Mouse (Mus musculus) thymus, postnatal 10 days (tissue): Measurements from ENCODE around the gene Trim26.
"Not testable (repeated sequence)": the region's sequence is repeated elsewhere in the genome, so short reads cannot be mapped to it uniquely, and the experiment has no call there.

Experiments
- DNase-seq, 2 experiments: peaks; one replicate each; pipeline ENCODE4 v3.0.0; 2021; ENCODE audit warnings: low spot score in 2 of 2

Gene Trim26

DNA sequence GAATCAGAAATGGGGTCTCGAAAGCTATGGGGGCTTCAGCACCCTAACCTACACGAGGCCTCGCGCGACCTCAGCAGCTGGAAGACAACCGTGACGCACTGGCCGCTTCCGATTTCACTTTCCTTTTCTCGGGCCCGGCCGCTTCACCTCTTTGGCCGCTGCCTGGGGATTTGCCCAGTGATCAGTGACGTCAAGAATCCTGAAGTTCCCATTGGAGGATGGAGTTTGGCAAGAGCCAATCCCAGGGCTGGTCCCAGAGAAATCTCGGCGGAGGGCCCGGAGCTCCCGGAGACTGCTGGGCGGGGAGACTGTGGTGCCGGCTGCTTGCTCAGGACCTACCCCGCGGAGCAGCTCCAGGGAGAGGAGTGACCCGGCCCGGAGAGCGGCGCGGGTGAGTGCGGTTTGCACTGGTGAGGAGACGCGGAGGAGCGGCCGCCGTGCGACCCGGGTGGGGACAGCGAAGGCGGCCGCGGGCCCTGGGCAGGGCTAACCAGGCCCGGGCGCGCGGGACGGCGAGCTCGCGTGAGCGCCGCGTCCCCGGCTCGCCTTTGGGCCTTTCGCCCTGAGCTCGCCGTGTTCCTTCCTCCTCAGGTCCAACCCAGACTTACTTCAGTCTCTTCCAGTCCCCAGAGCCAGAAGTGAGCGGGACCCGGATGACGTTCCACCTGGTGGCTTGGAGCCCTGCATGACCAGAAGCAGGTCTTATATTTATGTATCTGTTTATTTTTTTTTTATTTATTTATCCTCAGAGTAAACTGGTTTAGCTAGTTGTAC lies at the start of gene Trim26:
Trim26 (plus strand) TSS at position 261 of the 774 bp plus-strand sequence.
- peak; percentile 91 to 93 for DNase-seq

DNA sequence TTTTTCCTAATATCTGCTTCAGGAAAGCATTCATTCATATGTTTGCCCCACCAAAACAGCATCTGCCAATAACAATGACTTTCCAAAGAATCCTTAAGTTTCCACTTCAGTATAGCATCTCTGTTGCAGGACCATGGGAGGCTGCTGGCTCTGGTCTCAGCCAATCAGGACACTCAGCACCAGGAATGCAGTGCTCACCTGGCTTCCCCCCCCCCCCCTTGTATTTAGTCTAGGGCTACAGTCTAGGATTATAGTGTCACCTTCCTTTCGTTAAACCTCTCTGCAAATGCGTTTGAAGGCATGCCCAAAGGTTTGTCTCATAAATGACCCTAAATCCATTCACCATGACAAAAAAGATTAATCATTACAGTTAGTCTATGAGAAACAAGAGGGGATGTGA lies 48.6 kb upstream of the Trim26 start:
- no peak for DNase-seq

DNA sequence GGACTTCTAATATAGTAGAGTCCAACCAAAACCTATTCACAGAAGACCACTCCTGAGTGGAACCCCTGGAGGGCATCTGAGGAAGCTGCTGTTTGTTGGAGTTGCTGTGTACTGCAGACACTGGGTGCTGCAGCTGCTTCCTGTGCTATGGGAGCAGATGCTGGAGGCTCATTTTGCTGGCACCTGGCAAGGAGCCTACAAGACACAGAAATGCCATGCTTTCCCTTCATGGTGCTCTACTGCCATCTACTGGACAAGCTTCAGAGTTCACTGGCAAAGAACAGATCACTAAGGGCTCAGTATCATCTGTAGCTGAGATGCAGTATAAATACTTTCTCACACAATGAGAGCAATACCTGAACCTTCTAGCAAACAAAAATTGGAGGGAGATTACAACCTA lies 48.1 kb upstream of the Trim26 start:
- DNase-seq: peak; percentile 51 to 82

DNA sequence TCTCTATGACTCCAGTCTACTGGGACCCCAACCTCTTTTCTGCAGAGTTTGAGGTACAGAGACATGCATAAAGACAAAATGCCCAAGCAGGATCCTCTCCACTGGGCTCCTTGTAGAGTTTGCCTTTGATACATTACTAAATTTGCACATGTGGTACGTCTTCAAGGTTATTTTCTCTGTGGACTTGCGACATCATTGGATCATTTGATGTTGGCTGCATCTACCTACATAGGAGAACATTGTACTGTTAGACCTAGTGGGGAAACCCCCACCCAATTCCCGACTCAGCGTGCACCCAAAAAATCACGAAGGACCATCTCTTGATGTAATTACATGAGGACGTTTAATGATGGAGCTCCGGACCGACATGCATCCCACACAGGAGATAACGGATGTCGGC lies 37.4 kb upstream of the Trim26 start:
- DNase-seq: no peak

DNA sequence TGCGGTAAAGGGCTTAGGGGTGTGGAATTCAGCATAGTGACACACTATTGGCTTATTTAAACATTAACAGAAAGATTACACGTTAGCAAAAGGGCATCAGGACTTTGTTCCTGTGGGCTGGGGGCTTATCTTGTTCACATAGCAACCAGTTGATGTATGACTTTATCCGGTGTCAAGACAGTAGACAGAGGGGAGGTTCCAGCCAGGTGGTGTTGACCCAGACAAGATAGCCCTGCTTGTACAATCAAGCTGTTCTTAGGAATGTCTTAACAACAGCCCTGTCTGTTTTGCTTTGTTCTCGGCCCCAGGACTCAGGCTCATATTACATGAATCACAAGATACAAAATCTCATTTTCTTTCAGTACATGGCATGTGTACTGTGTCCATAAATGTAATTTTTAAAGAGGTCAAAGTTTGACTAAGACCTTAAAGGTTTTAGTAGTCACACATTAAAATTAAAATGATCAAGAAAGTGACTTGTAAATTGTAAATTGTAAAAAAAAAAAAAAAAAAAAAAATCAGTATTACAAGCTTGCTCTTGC lies 36.9 kb upstream of the Trim26 start:
- DNase-seq: not testable (repeated sequence)

DNA sequence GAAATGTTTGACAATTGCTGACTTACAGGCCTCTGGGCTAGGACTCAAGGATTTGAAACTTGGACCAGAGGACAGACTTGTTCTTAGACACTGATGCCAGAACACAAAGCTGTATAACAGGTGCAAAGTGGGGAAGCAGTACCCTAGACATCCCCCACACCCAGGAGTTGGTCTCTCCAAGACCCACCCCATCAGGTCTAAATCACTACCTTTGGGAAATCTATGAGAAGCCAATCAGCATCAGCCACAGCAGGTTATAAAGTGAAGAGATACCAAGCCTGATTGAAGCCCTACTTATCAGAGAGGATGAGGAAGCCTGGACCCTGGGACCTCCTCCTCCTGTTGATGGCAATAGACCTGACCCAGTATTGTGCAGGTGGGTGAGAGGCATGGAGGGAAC lies 25.1 kb upstream of the Trim26 start, which contains the start of gene H2-M10.6:
H2-M10.6 (plus strand) TSS at position 301 of the 400 bp plus-strand sequence.
- DNase-seq: no peak

DNA sequence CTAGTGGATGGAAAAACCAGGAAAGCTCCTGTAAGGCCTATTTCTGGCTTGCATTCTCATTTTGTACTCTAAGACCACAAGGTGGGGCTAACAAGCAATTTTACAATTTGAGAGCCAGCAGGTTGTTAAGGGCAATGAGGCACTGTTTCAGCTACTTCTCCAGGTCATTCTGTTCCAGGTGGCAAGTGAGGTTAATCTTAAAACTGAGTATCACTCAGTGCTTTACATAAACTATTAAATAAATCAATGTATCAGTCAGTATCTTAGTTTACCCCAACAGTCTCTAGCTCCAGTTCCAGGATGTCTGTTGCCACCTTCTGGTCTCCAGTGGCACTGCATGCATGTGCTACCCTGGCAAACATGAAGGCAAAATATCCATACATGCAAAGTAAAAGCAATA lies 12.9 kb upstream of the Trim26 start:
- DNase-seq: peak; percentile 25 to 58

DNA sequence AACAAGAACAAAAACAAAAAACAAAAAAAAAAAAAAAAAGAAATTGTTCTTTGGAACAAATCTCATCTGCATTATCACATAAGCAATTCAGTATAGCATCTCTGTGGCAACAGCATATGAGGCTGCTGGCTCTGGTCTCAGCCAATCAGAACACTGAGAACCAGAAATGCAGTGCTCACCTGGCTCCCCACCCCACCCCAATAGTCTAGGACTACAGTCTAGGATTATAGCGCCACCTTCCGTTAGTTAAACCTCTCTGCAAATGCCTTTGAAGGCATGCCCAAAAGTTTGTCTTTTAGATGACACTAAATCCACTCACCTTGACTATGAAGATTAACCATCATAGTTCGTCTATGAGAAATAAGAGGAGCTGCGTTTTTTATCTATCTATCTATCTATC lies 11.4 kb upstream of the Trim26 start:
- DNase-seq: peak in 1 of 2 experiments; percentile 37

DNA sequence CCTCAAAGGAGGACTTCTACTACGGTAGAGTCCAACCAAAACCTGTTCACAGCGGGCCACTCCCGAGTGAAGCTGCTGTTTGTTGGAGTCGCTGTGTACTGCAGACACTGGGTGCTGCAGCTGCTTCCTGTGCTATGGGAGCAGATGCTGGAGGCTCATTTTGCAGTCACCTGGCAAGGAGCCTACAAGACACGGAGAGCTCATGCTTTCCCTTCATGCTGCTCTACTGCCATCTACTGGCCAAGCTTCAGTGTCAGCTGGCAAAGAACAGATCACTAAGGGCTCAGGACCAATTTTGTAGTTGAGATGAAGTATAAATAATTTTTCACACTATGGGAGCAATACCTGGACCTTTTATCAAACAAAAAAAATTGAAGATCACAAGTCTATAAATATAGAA lies 10.9 kb upstream of the Trim26 start:
- peak; percentile 74 to 91 for DNase-seq

DNA sequence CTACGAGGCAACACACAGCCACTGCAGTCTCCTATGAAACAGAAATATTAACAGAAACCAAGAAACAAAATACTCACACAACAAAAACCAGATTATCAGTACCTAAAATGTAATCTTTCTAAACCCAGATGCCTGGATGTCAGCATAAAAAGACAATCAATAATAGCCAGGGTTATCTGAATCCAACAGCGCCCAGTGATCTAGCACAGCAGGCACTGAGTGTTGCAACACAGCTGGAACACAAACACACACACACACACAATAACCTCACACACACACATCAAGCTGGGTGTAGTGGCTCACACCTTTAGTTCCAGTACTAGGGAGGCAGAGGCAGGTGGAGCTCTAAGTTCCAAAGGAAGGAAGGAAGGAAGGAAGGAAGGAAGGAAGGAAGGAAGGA lies 8.4 kb upstream of the Trim26 start:
- no peak for DNase-seq

DNA sequence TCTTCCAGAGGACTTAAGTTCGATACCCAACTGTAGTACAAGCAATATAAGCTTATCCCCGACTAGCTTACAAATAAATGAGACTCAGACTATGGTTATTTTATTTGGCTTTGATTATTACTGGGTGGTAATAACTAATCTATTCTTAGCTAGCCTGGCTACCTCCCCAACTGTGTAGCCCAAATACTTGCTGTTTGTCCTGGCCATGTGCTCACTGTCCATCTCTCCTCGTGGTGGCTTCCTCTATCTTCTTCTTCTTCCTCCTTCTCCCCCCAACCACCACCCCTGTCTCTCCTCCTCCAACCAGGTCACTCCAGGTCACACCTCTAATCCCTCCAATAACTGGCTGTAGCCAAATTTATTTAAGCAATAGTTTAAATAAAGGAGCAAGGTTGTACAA lies 6.5 kb upstream of the Trim26 start:
- DNase-seq: no peak

DNA sequence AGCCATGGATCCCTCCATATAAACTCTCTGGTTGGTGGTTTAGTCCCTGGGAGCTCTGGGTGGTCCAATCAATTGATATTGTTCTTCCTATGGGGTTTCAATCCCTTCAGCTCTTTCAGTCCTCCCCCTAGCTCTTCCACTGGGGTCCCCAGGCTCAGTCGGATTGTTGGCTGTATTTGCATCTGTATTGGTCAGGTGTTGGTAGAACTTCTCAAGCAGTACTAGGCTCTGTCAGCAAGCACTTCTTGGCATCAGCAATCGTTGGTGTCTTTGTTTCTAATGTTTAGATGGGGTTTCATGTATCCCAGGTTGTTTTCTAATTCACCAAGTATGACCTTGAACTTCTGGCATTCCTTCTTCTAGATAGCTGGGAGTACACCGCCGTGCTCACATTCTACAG lies 4.2 kb upstream of the Trim26 start:
- no peak for DNase-seq

DNA sequence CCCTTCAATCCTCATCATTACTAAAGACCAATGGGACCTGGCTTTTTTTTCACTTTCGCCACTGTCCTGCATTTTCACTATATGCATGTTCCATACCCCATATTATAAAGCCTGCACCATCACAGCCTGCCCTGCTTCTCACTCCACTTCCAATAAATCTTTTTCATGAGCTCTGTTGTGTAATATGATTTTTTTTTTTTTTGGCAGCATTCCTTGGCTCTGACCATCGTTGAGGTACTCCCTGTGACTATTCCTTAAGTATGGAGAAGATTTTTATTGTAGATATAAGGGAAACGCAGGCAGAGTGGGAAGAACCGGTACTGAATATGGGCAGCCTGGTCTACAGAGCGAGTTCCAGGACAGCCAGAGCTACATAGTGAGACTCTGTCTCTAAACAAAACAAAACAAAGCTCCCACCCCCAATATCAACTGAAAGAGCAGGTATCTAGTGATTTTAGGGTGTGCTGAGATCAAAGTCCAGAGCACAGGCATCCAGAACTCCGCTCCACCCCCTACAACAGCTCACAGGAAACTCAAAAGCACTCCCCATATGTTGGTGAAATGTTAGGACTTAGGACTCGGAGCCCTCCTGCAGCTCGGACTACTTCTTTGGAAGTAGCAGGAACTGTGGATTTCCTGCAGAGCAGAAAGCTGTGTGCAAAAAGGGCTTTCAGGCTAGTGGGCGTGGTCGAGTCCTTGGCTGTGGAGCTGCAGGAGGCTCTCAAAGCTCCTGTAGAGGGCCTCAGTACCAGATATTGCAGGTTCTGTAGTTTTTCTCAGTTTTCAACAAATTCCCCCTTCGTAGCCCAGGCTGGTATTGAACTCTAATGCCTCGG lies 1.1 kb upstream of the Trim26 start:
- peak; percentile 48 to 53 for DNase-seq

DNA sequence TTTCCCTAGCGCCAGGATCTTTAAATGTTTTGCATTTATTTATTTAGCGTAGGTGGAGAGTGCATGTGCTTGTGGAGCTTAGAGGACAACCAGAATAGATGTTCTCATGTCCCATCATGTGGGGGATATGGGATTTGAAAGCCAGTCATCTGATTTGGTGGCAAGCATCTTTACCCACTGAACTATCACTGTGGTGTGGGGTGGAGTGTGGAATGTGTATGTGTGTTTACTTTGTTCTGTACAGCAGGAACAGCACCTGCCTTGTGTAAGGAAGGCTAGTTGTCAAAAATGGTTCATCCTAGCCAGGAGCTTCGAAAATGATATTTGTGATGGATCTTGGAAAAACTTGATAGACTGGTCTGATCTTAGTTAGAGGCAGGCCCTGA lies 514 bp upstream of the Trim26 start:
- no peak for DNase-seq

DNA sequence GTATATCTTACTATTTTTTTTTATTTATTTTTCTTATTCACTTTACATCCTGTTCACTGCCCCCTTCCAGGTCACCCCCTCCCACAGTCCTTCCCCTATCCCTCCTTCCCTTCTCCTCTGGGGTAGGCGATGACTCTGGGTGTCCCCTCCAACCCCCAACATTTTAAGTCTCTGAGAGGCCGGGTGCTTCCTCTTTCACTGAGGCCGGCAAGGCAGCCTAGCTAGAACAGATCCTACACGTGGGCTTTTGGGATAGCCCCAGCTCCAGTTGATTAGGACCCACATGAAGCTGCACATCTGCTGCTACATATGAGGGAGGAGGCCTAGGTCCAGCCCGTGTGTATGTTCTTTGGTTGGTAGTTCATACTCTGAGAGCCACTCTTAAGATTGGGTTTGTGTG lies 2.1 kb downstream of the Trim26 start:
- no peak for DNase-seq

DNA sequence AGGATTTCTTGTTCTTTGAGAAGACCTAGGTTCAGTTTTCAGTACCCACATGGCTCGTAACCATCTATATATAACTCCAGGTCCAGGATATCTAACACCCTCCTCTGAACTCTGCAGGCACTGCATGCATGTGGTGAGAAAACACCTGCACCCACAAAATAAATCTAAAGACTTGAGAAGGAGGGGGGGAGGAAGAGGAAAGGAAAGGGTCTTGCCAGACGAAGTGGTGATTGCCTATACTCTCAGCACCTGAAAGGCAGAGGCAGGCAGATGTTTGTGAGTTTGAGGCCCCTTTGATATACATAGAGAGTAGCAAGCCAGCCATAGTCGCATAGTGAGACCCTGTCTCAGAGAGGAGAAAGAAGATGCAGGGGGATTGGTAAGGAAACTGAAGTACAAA lies 3.0 kb downstream of the Trim26 start:
- peak; percentile 19 to 30 for DNase-seq

DNA sequence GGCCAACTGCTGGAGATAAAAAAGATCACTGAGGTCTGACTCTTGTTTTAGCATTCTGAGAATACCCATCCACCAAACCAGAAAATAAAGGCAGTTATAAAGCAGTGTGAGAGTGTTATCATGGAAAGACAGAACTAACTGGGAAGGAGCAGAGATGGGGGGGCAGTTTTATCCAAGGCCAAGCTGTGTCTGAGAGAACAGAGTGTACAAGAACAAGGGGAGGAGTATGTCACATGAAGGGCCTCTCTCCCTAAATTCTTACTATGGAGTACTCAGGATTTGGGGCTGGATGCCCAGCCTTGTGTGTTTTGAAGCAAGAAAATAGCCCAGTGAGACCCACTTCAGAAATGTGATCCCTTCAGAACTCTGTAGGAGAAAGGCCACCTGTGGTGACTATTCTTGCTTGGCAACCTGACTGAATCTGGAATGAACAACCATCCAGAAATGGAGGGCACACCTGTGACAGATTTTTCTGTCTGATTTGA lies 4.1 kb downstream of the Trim26 start:
- no peak for DNase-seq

DNA sequence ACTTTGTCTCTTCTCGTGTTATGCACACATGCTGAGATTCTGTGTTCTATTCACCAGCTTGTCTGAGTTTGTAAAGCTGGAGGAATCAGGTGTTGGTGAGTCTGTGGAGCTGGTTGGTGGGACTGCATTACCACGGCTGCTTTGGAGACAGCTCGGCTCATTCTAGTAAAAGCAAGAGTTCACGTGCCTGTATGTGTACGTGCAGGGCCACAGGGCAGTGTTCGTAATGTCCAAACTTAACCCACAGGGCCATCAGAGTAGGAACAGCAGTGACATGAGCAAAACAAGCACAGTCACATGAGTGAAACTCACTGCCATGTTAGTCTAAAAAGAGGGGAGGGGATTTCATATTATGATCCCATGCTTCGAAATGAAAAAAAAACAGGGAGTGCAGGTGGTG lies 6.8 kb downstream of the Trim26 start:
- DNase-seq: no peak

DNA sequence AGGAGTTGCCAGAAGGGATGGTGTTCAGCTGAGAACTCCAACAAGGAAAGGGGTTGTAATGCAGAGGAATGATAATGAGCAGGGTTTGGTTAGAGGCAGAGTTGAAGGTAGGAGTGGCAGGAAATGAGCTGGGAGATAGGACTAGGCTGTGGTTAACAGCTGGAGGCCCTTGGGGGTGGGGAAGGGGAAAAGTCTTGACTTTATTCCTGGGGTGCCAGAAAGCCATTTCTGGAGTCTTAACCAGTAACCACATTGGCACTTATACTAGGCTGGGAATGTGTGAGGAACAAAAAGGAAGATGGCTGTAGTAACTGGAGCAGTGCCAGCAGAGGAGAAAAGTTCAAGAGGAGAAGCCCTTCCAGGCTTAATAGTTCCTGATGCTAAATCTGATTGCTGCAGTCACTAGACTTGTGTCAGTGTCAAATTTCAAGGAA lies 7.4 kb downstream of the Trim26 start:
- DNase-seq: no peak

DNA sequence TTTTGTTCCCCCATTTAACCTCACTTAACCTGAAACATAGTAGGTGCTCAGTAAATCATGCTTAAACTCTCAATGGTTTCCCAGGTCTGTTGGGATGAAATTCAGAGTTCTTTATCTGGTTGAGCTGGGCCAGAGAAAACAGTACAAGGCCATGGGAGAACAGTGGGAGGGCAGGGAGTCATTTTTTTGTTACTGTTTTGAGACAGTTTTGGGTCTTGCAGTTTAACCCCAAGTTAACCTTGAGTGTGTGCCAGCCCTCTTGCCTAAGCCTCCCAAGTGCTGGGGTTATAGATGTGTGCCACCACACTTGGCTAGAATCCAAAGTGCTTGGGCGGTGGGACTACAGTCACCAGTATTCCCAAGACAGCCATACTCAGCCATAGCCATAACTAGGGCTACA lies 7.8 kb downstream of the Trim26 start:
- no peak for DNase-seq

DNA sequence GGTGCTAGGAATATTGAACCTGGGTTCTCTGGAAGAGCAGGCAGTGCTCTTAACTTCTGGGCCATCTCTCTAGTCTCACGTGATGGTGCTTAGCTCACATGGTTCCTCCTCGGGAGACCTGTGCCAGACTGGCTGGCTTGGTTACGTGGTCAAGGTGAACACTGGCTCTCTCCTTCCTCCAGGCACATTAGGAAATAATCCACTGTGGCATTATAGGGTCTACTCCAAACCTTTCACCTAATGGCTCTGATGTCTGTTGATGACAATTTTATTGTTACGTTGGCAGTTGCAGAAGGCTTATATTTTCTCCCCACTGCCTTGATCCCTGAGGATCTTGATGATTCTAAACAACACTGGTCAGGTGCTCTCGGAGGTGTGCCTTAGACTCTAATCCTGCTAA lies 12.0 kb downstream of the Trim26 start:
- DNase-seq: no peak

DNA sequence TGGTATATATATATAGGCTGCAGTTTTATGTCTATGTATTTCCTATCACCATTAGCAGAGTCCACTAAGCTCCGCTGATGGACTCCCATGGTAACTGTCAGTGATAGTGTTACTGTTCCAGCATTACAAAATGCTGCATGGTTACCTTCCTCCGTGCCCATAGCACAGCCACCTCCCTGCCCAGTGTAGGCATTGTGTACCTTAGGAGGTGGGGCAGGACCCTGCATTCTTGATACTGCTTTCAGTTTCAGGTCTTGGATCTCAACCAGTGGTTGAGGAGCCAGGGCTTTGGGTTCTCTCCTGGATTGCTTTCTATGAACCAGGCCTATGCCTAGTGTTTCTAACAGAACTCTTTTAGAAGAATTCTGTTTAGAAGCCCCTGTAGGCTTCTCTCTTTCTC lies 13.1 kb downstream of the Trim26 start:
- no peak for DNase-seq

DNA sequence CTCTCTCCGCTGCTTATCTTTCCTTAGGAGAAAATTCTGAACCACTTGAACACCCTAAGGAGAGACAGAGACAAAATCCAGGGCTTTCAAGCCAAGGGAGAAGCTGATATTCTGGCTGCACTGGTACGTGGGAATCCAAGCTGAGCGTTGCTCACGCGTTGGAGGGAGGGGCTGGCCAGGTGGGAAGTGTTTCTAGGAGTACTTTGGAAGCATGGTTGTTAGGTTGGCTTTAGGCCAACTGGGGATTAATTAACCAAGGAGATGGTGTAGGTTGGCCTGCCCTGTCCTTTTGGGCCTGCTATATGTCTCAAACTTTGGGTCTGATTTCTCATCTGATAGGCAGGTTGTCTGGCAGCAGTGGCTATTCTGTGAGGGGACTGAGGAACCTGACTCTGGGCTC lies 14.3 kb downstream of the Trim26 start:
- no peak for DNase-seq
